Mouse (Mus musculus) stomach, postnatal 0 days (tissue): ENCODE results near the gene Agmat.

Experiments used
- CTCF ChIP-seq: IDR thresholded peaks from 2 replicates; pipeline ENCODE4 v1.5.1; 2016; ENCODE audit warnings: antibody characterized with exemption, low read depth, mild to moderate bottlenecking, moderate library complexity
- EP300 ChIP-seq: optimal IDR thresholded peaks from 2 replicates; pipeline ENCODE3; 2016; ENCODE audit warnings: antibody characterized with exemption

DNA sequence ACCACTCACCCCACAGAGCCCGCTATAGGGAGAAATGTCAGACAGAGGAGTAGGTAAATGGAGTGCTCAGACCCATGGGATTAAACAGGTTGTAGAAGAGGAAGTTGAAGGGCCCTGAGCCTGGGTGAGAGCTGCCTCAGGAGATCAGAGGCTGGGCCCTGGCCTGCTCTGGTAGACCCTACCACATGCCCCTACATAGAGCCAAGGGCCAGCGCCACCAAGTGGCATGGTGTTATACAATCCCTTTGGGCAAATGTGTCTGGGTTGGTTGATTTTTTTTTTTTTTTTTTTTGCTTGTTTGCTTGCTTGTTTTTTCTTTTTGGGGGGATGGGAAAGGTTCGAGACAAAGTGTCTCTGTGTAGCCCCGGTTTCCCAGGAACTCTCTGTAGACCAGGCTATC lies 57.6 kb downstream of the Agmat start:
- no peak for TF ChIP-seq EP300
- no peak for TF ChIP-seq CTCF
